Mouse (Mus musculus) layer of hippocampus, adult 11-12 months (tissue): ENCODE measurements at regions not wholly inside any gene's neighbourhood (a gene's known extent, or its start where the extent isn't known, plus 50 kb on each side); places are given as distances from the start of the nearest gene placed in this dataset.

Experiments used
- DNase-seq: peaks from one replicate; pipeline ENCODE4 v3.0.0; 2022; ENCODE audit warnings: low spot score

- peak; percentile 3 for DNase-seq
Observed at GRCm38 (mm10) chr9:33220981-33221380, 585.0 kb downstream of the Ets1 start.

DNA sequence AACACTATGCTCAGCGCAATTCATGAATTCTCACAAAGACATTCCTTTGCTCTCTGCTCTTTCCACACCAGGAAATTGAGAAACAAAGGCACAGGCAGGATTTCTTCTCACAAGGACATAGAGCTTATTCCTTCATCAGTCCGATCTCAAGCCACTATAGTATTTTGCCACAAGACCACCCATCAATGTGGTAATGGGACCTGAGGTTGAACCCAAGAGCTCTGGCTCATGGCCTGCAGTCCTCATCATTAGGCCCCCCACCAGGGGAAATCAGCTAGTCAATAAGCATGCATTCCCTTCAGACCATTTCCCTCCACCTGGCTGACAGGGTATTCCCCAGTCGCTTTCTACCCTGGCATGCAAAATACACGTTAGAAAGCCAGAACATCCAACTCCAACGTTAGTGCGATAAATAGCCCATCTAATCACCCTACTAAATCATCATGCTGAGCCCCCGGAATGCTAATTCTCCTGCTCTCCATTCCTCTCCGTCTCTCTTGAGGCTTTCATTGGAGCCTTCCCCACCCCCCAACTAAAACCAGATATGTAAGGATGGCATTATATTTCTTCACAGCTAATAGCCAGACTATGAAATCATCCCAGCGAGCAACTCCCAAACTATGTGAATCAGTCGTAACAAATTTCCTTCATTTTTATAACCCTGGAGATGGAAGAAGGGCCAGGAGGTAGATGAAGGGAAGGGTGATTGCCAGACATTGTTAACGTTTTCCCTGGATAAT is 586.2 kb downstream of the Ets1 start:
- no peak for DNase-seq

GRCm38 (mm10) chr9:33233699-33234131 is 597.7 kb downstream of the Ets1 start:
- no peak for DNase-seq

GRCm38 (mm10) chr9:33238190-33238589 is 602.2 kb downstream of the Ets1 start:
- no peak for DNase-seq

DNA sequence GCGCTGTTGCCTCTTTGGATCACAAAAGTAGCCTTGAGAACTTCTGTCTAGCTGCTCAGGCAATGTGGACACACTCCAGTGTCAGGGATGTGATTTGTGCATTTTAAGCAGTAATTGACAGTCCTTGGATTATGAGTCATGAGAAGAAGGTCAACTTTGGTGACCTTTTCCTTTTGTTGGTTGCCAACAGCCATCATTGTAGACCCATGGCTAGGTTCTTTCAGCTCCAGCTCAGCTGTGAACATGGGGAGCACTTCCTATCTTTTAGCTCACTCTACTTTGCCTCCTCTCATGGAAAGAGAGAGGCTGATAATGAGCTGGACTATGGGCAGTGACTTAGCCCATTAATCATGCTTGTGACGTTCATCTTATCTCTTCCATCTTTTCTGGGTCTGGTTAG is 602.8 kb downstream of the Ets1 start:
- no peak for DNase-seq

GRCm38 (mm10) chr9:33240506-33240905 is 604.5 kb downstream of the Ets1 start:
- DNase-seq = no peak

GRCm38 (mm10) chr9:33240914-33241635 is 605.1 kb downstream of the Ets1 start:
- no peak for DNase-seq

GRCm38 (mm10) chr9:33246932-33247331 is 610.9 kb downstream of the Ets1 start:
- DNase-seq = peak; percentile 43

- no peak for DNase-seq
Observed at GRCm38 (mm10) chr9:33258241-33258640, 622.2 kb downstream of the Ets1 start.

DNA sequence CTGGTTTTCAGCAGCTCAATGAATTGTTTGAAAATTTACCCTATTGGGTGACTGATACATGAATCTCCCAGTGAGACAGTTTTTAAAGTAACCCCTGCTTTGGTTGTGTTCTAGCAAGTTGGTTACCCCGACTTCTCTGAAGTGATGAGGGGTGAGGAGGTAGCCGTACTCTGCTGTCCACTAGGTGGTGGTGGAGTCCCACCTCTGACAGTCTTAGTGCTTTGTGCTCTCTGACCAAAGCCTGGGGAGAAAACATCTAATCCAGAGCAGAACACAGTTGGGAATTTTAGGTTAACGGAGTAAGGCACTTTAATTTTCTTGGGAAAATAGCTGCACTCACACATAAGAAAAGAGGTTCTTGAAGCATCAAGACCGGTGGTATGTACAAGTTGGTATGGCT is 624.1 kb downstream of the Ets1 start:
- peak; percentile 73 for DNase-seq

GRCm38 (mm10) chr9:33289381-33289780 is 653.4 kb downstream of the Ets1 start:
- DNase-seq = peak; percentile 5

GRCm38 (mm10) chr9:33292116-33292515 is 656.1 kb downstream of the Ets1 start:
- peak; percentile 54 for DNase-seq

GRCm38 (mm10) chr9:33295925-33296324 is 659.9 kb downstream of the Ets1 start:
- DNase-seq = no peak

DNA sequence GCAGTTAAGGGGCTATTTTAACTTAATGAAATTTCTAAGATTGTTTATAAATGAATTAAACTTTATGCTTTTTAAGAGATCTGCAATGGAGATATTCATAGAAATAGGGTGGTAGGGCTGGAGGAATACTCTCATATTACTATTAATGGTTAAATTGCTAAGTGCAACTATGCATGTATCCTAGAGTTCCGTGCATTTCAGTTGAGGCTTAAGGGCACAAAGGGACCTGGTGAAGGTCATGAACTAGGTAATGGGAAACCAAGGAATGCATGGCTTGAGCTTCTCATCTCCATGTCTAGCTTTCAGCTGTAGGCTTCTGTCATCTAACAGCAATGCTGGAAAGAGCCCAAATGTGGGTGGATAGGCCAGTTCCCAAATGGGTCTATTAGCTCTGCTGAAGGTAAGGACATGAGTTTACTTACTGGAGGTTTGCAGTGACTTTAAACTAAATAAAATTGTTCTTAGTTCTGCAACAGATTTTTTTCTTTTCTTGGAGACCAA is 683.6 kb downstream of the Ets1 start:
- DNase-seq = no peak

DNA sequence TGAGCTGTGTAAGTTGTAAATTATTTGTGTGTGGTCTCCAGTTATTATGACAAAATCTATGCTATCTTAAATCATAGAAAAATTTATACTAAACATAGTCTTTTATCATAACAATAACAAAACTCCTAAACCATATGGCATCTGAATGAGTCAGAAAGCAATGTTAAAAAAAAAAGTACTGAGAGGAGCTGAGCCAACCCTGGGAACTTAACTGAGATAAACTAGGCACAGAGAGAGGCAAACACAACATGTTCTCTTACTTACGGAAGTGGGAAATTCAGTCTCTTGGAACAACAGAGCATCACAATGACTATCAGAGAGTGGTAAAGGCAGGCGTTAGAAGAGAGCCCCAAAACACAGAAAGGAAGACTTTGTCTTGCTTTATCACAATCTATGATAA is 691.7 kb downstream of the Ets1 start:
- DNase-seq = peak; percentile 21

DNA sequence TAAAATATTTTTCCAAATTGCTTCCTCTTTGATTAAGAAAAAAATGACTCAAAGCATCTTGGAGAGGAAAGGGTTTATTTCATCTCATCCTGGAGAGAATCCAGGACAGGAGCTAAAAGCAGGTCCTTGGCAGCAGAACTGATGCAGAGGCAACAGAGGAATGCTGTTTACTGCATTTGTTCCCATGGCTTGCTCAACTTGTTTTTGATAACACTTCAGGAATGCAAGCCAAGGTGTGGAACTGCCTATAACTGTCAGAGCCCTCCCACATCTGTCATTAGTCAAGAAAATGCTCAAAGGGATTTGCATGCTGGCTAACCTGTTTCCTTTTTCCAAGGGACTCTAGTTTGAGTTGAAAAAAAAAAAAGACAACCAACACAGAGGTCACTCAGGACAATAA is 714.2 kb downstream of the Ets1 start:
- DNase-seq = no peak

GRCm38 (mm10) chr9:33356621-33357020 is 720.6 kb downstream of the Ets1 start:
- no peak for DNase-seq

DNA sequence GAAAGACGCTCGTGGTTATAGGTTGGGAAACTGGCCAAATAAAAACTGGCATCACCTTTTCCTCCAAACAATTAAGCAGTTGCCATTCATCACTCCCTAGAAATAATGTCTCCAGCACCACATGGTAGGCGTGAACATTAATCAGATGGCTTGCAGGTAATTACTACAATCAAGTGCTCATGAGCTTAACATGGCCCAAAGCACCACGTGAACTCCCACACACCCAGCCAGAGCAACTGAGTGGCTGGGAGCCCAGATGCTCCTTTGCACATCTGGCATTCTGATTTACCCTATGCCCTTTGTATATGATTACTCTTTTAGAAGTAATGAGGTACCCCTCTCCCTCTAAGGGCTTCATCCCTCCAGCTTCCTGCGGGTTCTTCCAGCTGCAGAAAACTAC is 724.9 kb downstream of the Ets1 start:
- DNase-seq = no peak

DNA sequence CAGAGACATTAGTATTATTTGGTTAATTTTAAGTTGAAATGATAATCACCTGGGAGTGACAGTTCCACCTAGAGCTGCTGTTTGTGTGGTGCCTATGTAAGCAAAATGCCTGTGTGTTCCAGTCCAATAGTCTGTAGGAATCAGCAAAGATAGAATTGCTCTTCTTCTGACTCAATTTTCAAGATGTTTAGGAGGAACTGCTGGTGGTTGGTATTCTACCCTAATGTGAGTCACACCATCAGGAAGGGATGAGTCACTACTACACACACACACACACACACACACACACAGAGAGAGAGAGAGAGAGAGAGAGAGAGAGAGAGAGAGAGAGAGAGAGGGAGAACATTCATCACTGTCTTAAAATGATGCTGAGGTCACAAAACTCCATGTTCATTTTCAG is 753.1 kb downstream of the Ets1 start:
- no peak for DNase-seq

DNA sequence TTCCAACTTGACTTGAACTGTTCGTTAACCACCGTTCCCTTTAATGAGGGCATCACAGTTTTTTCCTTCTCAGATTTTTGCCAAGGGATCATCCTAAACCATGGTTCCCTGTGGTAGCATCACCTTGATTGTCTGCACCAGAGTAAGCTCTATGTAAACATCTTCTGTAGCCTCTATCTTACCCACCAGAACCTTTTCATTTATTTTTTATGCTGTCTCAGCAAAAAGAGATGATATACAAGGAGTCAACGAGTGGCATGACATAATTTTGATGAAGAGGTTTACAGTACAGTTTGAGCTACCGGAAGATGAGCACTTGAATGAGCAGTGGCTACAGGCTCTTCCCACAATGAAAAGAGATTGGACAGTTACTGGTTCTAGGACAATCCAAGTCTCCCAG is 768.7 kb downstream of the Ets1 start:
- no peak for DNase-seq

DNA sequence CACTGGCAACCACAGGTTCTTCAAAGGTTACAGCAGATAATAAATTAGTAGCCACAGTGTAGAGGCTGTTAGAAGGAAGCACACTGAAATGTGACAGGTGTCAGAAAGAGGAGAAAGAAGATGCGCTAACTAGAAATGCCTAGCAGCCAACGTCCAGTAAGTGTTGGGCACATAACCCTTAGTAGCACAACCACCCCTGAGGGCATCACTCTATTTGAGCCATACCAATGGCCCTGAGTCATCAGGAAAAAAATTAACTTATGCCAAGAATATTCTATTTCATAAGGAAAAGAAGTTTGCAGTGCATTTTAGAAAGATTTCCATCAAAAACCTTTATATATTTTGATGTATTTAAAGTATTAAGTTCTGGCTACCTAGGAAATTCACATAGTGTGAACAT is 771.5 kb downstream of the Ets1 start:
- no peak for DNase-seq

DNA sequence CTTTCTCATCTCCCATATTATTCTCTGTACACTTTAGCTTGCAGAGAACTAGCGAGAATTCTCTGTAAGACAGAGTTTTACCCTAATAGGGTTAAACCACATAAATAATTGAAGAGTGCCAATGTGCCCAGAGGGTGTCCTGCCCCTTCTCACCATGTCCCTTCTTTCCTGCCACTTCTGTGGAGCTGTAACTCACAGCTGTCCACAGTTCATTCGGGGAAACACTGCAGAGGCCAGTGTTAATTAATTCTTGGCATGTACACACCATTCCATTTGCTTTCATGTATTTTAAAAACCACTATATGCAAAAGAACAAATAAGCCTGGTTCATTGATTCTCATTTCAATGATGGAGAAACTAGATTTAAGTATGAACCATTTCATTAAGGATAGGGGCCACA is 787.8 kb downstream of the Ets1 start:
- no peak for DNase-seq

GRCm38 (mm10) chr9:33436459-33436858 is 800.4 kb downstream of the Ets1 start:
- no peak for DNase-seq
